Mouse (Mus musculus) retina, postnatal 1 day (tissue): ENCODE measurements at regions not wholly inside any gene's neighbourhood (a gene's known extent, or its start where the extent isn't known, plus 50 kb on each side); places are given as distances from the start of the nearest gene placed in this dataset.
A peak's percentile ranks its signal among the peaks of the same experiment; 100 is the strongest.

Experiments
- DNase-seq: peaks from one replicate; pipeline ENCODE4 v3.0.0-alpha.2; 2012

GRCm38 (mm10) chr7:40672348-40672747, 225.8 kb upstream of the Vstm2b start:
- no peak for DNase-seq

GRCm38 (mm10) chr7:40674397-40674796, 223.7 kb upstream of the Vstm2b start:
- DNase-seq: no peak

GRCm38 (mm10) chr7:40677601-40678000, 220.5 kb upstream of the Vstm2b start:
- DNase-seq: no peak

GRCm38 (mm10) chr7:40680567-40680966, 217.6 kb upstream of the Vstm2b start:
- DNase-seq: no peak

- no peak for DNase-seq
Measured at GRCm38 (mm10) chr7:40680993-40681392, 217.1 kb upstream of the Vstm2b start.

- no peak for DNase-seq
Measured at GRCm38 (mm10) chr7:40683176-40683575, 215.0 kb upstream of the Vstm2b start.

- no peak for DNase-seq
Measured at GRCm38 (mm10) chr7:40683641-40684040, 214.5 kb upstream of the Vstm2b start.

- DNase-seq: no peak
Measured at GRCm38 (mm10) chr7:40687005-40687404, 211.1 kb upstream of the Vstm2b start.

- DNase-seq: no peak
Measured at GRCm38 (mm10) chr7:40688546-40688945, 209.6 kb upstream of the Vstm2b start.

GRCm38 (mm10) chr7:40693755-40694154, 204.4 kb upstream of the Vstm2b start:
- no peak for DNase-seq

GRCm38 (mm10) chr7:40697551-40697950, 200.6 kb upstream of the Vstm2b start:
- DNase-seq: no peak

GRCm38 (mm10) chr7:40698309-40698708, 199.8 kb upstream of the Vstm2b start:
- DNase-seq: no peak

- DNase-seq: no peak
Measured at GRCm38 (mm10) chr7:40699633-40700032, 198.5 kb upstream of the Vstm2b start.

- peak; percentile 12 for DNase-seq
Measured at GRCm38 (mm10) chr7:40700656-40701055, 197.5 kb upstream of the Vstm2b start.

GRCm38 (mm10) chr7:40702191-40703045, 195.7 kb upstream of the Vstm2b start:
- DNase-seq: no peak

GRCm38 (mm10) chr7:40708231-40708630, 189.9 kb upstream of the Vstm2b start:
- DNase-seq: no peak

- DNase-seq: no peak
Measured at GRCm38 (mm10) chr7:40717991-40718390, 180.1 kb upstream of the Vstm2b start.

GRCm38 (mm10) chr7:40736971-40737468, 161.1 kb upstream of the Vstm2b start:
- no peak for DNase-seq

- DNase-seq: no peak
Measured at GRCm38 (mm10) chr7:40737496-40737895, 160.6 kb upstream of the Vstm2b start.

GRCm38 (mm10) chr7:40738174-40738573, 160.0 kb upstream of the Vstm2b start:
- no peak for DNase-seq

GRCm38 (mm10) chr7:40742553-40743151, 155.5 kb upstream of the Vstm2b start:
- DNase-seq: no peak

GRCm38 (mm10) chr7:40751779-40752178, 146.3 kb upstream of the Vstm2b start:
- DNase-seq: peak; percentile 78

GRCm38 (mm10) chr7:40752195-40752594, 145.9 kb upstream of the Vstm2b start:
- DNase-seq: no peak

- DNase-seq: no peak
Measured at GRCm38 (mm10) chr7:40753490-40753889, 144.6 kb upstream of the Vstm2b start.
